Mouse (Mus musculus) left cerebral cortex, postnatal 36 days (tissue): ENCODE measurements around the gene Ap1g1. TPM values are rescaled to one million over a fixed set of nuclear protein-coding genes. Genes with fewer than 3 reads are reported as not detected.
"Not testable (repeated sequence)": the region's sequence is repeated elsewhere in the genome, so short reads cannot be mapped to it uniquely, and the experiment has no call there.

ENCODE experiments used
- DNase-seq, 2 experiments: peaks; one replicate each; pipeline ENCODE4 v3.0.0; 2021 to 2022; ENCODE audit warnings: low spot score in 2 of 2, mixed read lengths in 1 of 2
- intact Hi-C: fragments of 180-260 bp; cut with DNase I; formaldehyde crosslinking; loops from one replicate; pipeline ENCODE4 v1.15.1; 2025
- total RNA-seq, 2 experiments: library from RNA; stranded (reverse); gene quantifications; 2 replicates each; pipeline ENCODE4 v1.2.3; 2021

The Ap1g1 gene
- total RNA-seq, 2 experiments from 2014 or later = 78.5 to 90.3 TPM

- intact Hi-C loops = loop anchor here (5.0 kb wide), 1 partner anchor 64 kb away; no protein-coding TSS in a partner anchor
- peak in 1 of 2 experiments; percentile 51 for DNase-seq
Observed at GRCm38 (mm10) chr8:109853423-109853822, 75.1 kb downstream of the Ap1g1 start.

- intact Hi-C loops = loop anchor here (5.0 kb wide), 1 partner anchor 63 kb away; no protein-coding TSS in a partner anchor
- DNase-seq = no peak
Observed at GRCm38 (mm10) chr8:109854522-109854921, 76.2 kb downstream of the Ap1g1 start.

- no peak for DNase-seq
- intact Hi-C loops = no loop called here
Observed at GRCm38 (mm10) chr8:109855451-109855850, 77.1 kb downstream of the Ap1g1 start.

- intact Hi-C loops = loop anchor here (10.0 kb wide), 1 partner anchor 149 kb away; no protein-coding TSS in a partner anchor
- no peak for DNase-seq
Observed at GRCm38 (mm10) chr8:109863398-109863797, 85.0 kb downstream of the Ap1g1 start.

GRCm38 (mm10) chr8:109864798-109865197 is 86.4 kb downstream of the Ap1g1 start:
- intact Hi-C loops = loop anchor here (5.0 to 10.0 kb wide), 2 partner anchors 53 to 150 kb away; no protein-coding TSS in a partner anchor
- no peak for DNase-seq

- peak; percentile 31 to 38 for DNase-seq
- intact Hi-C loops = loop anchor here (5.0 to 10.0 kb wide), 2 partner anchors 52 to 151 kb away; no protein-coding TSS in a partner anchor
Observed at GRCm38 (mm10) chr8:109865536-109865935, 87.2 kb downstream of the Ap1g1 start.

- no peak for DNase-seq
- intact Hi-C loops = loop anchor here (5.0 to 10.0 kb wide), 2 partner anchors 51 to 152 kb away; no protein-coding TSS in a partner anchor
Observed at GRCm38 (mm10) chr8:109866690-109867089, 88.3 kb downstream of the Ap1g1 start.

- peak; percentile 93 for DNase-seq
- intact Hi-C loops = loop anchor here (5.0 to 10.0 kb wide), 2 partner anchors 49 to 153 kb away; no protein-coding TSS in a partner anchor
Observed at GRCm38 (mm10) chr8:109868003-109868679, 89.8 kb downstream of the Ap1g1 start, which contains the start of gene Phlpp2. Gene Phlpp2 (plus strand): TSS chr8:109868542.

GRCm38 (mm10) chr8:109868680-109869361 is 90.5 kb downstream of the Ap1g1 start:
- intact Hi-C loops = loop anchor here (5.0 to 10.0 kb wide), 2 partner anchors 48 to 154 kb away; no protein-coding TSS in a partner anchor
- DNase-seq = peak; percentile 73 to 77

- no peak for DNase-seq
- intact Hi-C loops = no loop called here
Observed at GRCm38 (mm10) chr8:109871056-109871455, 92.7 kb downstream of the Ap1g1 start.

GRCm38 (mm10) chr8:109873800-109874199 is 95.4 kb downstream of the Ap1g1 start:
- DNase-seq, intact Hi-C loops: not testable (repeated sequence)

- intact Hi-C loops = no loop called here
- DNase-seq = no peak
Observed at GRCm38 (mm10) chr8:109880012-109880662, 101.8 kb downstream of the Ap1g1 start.

- intact Hi-C loops = no loop called here
- DNase-seq = no peak
Observed at GRCm38 (mm10) chr8:109885294-109885693, 106.9 kb downstream of the Ap1g1 start.

GRCm38 (mm10) chr8:109889211-109889610 is 110.9 kb downstream of the Ap1g1 start:
- intact Hi-C loops = no loop called here
- no peak for DNase-seq

- intact Hi-C loops = no loop called here
- DNase-seq = no peak
Observed at GRCm38 (mm10) chr8:109890794-109891585, 112.6 kb downstream of the Ap1g1 start.

GRCm38 (mm10) chr8:109894636-109895035 is 116.3 kb downstream of the Ap1g1 start:
- no peak for DNase-seq
- intact Hi-C loops = no loop called here

- no peak for DNase-seq
- intact Hi-C loops = no loop called here
Observed at GRCm38 (mm10) chr8:109895355-109895754, 117.0 kb downstream of the Ap1g1 start.

GRCm38 (mm10) chr8:109902379-109902778 is 124.0 kb downstream of the Ap1g1 start:
- DNase-seq = no peak
- intact Hi-C loops = no loop called here

GRCm38 (mm10) chr8:109903909-109904469 is 125.6 kb downstream of the Ap1g1 start:
- DNase-seq = peak in 1 of 2 experiments; percentile 24
- intact Hi-C loops = no loop called here
